Comparison of ENCODE assay signal across 8 mouse cellular contexts in the genomic region with DNA sequence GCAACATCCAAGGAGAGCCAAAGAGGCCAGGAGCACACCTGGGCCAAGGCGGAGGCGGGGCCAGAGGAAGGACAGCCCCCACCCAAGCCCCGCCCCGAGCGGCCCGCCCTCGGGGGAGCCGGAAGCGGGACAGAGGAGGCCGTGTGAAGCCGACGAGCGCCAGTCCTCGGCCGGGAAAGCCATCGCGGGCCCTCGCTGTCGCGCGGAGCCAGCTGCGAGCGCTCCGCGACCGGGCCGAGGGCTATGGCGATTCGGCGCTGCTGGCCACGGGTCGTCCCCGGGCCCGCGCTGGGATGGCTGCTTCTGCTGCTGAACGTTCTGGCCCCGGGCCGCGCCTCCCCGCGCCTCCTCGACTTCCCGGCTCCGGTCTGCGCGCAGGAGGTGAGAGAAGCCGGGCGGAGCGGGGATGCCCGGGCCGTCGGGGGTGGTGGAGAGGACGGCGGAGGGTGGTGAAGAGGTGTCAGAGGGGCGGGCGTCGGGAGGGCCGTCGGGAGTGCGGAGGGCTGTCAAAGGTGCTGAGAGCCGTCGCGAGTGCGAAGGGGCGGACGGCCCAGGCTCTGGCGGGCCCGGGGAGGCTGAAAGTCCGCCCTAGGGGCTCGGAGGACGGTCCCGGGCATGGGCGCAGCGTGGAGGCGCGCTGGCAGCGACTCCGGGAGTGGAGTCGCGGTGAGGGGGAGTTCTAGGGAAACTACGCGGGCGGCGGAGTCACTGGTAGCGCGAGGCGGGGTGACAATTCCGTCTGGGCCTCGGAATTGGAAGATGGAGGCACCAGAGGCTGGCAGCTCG. TPM values are rescaled to one million over a fixed set of nuclear protein-coding genes. Genes with fewer than 3 reads are reported as not detected.
A peak's percentile ranks its signal among the peaks of the same experiment; 100 is the strongest.
DNase-seq lines count a peak whose midpoint lies in the region; ATAC-seq lines count a peak whose summit lies in the region.

A gene (plus strand): TSS at position 162 of the 786 bp plus-strand sequence.

- peaks cover 25% of the 10 kb centered on the region for H3K4me1 ChIP-seq in liver, embryonic 11.5 days (replicated peaks; ENCODE audit: control insufficient read depth, insufficient read depth, low read length)
- peaks cover 13% of the 10 kb centered on the region; the same call in 1 of the 2 replicates for H3K4me1 ChIP-seq in stomach, embryonic 14.5 days (ENCODE audit: control insufficient read depth, insufficient read depth, low read length)

- under 1% methylated on average over 90 of the region's 90 CpGs for WGBS in liver, embryonic 11.5 days
- 1% methylated on average over 90 of the region's 90 CpGs for WGBS in stomach, embryonic 14.5 days

- peak within 1 kb of the TSS; percentile 97 for H3K4me2 ChIP-seq in liver, embryonic 11.5 days
- H3K4me2 ChIP-seq in stomach, embryonic 14.5 days (replicated peaks; ENCODE audit: low read depth, low read length): peak within 1 kb of the TSS; percentile 69

- H3K27ac ChIP-seq in liver, embryonic 11.5 days (ENCODE audit: low read depth, low read length): peak within 1 kb of the TSS; percentile 67
- H3K27ac ChIP-seq in stomach, embryonic 14.5 days (ENCODE audit: low read length): no peak within 1 kb of the TSS

- H3K4me3 ChIP-seq in liver, embryonic 11.5 days (ENCODE audit: low read depth, low read length): peak within 1 kb of the TSS; percentile 81
- H3K4me3 ChIP-seq in stomach, embryonic 14.5 days (ENCODE audit: low read depth, low read length): peak within 1 kb of the TSS; percentile 61

- peak; percentile 42 to 64 for DNase-seq in layer of hippocampus, postnatal 10 days (ENCODE audit: low spot score in 2 of 2)
- DNase-seq in layer of hippocampus, postnatal 14 days (ENCODE audit: low spot score in 2 of 2): no peak
- peak; percentile 23 for DNase-seq in cerebellum, adult 9-11 months
- DNase-seq in gastrocnemius, postnatal 10 days: peak; percentile 70
- DNase-seq in induced T-regulatory cell, adult 2 months (ENCODE audit: low read depth): peak; percentile 92
- DNase-seq in liver, embryonic 11.5 days (ENCODE audit: low spot score): peak; percentile 80

- H3K9me3 ChIP-seq in liver, embryonic 11.5 days (ENCODE audit: control insufficient read depth, low read length): no peaks in the 10 kb centered on the region
- no peaks in the 10 kb centered on the region for H3K9me3 ChIP-seq in stomach, embryonic 14.5 days (ENCODE audit: control insufficient read depth, low read depth, low read length)

- no peaks in the 10 kb centered on the region for H3K36me3 ChIP-seq in liver, embryonic 11.5 days (ENCODE audit: control insufficient read depth, insufficient read depth, low read length)
- no peaks in the 10 kb centered on the region for H3K36me3 ChIP-seq in stomach, embryonic 14.5 days (ENCODE audit: control insufficient read depth, insufficient read depth, low read length)

- peak; percentile 91 for ATAC-seq in liver, embryonic 11.5 days (replicated peaks; ENCODE audit: low FRiP score)
- ATAC-seq in monocyte, adult 5-6 weeks (replicated peaks; ENCODE audit: insufficient number of reproducible peaks, low FRiP score, low TSS enrichment, poor library complexity, severe bottlenecking): no peak; the same call in 1 of the 2 replicates
- ATAC-seq in stomach, embryonic 14.5 days (ENCODE audit: insufficient number of reproducible peaks, insufficient read depth, low FRiP score, low read depth): peak; percentile 91

- peaks cover 14% of the 10 kb centered on the region for H3K27me3 ChIP-seq in liver, embryonic 11.5 days (replicated peaks; ENCODE audit: control insufficient read depth, insufficient read depth, low read length)
- H3K27me3 ChIP-seq in stomach, embryonic 14.5 days (ENCODE audit: control insufficient read depth, insufficient read depth, low read length): peaks cover 8% of the 10 kb centered on the region; the same call in 1 of the 2 replicates

- peak within 1 kb of the TSS; percentile 82 for H3K9ac ChIP-seq in liver, embryonic 11.5 days (ENCODE audit: low read depth, low read length)
- peak within 1 kb of the TSS; percentile 45; the same call in 1 of the 2 replicates for H3K9ac ChIP-seq in stomach, embryonic 14.5 days (replicated peaks; ENCODE audit: low read depth, low read length)

RNA-seq across cellular contexts. Expression of the gene that starts here (rescaled TPM):
- 1 to 10 TPM; 4.0 to 4.1 TPM for total RNA-seq in layer of hippocampus, postnatal 10 days (2021)
- total RNA-seq in layer of hippocampus, postnatal 14 days (2021): 1 to 10 TPM; 5.0 to 6.6 TPM
- total RNA-seq in gastrocnemius, postnatal 10 days (2021): 1 to 10 TPM; 3.3 to 4.9 TPM
- polyA plus RNA-seq in liver, embryonic 11.5 days (2014; fragmentation: Nextera tagmentation; extraction: Ambion mirVana): 6.8 and 8.7 TPM in 2 replicates
- total RNA-seq in monocyte, adult 5-6 weeks (2017): 155 to 206 TPM (median 192 TPM) in 3 replicates
- 2.7 and 3.2 TPM in 2 replicates for polyA plus RNA-seq in stomach, embryonic 14.5 days (2014; fragmentation: Nextera tagmentation; extraction: Ambion mirVana)

Comparison
In these comparisons a context has a peak if more than half of its experiments do, and no peak if none do; other contexts are left out.
1. RNA of the gene that starts here (total RNA-seq): 155 to 206 TPM in monocyte, adult 5-6 weeks; 5.0 to 6.6 TPM in layer of hippocampus, postnatal 14 days, 3.3 to 4.9 TPM in gastrocnemius, postnatal 10 days and 4.0 to 4.1 TPM in layer of hippocampus, postnatal 10 days; every median in the first group is over 10 times any median in the second.
2. DNase-seq: peak in layer of hippocampus, postnatal 10 days (2 of 2), cerebellum, adult 9-11 months (single experiment), gastrocnemius, postnatal 10 days (single experiment), induced T-regulatory cell, adult 2 months (single experiment) and liver, embryonic 11.5 days (single experiment); none in layer of hippocampus, postnatal 14 days (0 of 2).